Mouse (Mus musculus) liver, embryonic 14 days (tissue): Measurements from ENCODE around the gene Cfap43. TPM values are rescaled to one million over a fixed set of nuclear protein-coding genes. Genes with fewer than 3 reads are reported as not detected.

Source experiments
- polyA plus RNA-seq: library from polyadenylated mRNA; depleted of rRNA; stranded (reverse); fragments of >200 nt; gene quantifications from 2 replicates; pipeline ENCODE4 v1.2.3, GENCODE M21; 2012; rRNA removed

Cfap43 gene
- 0.02 TPM in 1 of 2 replicates, not detected in the other for polyA plus RNA-seq

DNA sequence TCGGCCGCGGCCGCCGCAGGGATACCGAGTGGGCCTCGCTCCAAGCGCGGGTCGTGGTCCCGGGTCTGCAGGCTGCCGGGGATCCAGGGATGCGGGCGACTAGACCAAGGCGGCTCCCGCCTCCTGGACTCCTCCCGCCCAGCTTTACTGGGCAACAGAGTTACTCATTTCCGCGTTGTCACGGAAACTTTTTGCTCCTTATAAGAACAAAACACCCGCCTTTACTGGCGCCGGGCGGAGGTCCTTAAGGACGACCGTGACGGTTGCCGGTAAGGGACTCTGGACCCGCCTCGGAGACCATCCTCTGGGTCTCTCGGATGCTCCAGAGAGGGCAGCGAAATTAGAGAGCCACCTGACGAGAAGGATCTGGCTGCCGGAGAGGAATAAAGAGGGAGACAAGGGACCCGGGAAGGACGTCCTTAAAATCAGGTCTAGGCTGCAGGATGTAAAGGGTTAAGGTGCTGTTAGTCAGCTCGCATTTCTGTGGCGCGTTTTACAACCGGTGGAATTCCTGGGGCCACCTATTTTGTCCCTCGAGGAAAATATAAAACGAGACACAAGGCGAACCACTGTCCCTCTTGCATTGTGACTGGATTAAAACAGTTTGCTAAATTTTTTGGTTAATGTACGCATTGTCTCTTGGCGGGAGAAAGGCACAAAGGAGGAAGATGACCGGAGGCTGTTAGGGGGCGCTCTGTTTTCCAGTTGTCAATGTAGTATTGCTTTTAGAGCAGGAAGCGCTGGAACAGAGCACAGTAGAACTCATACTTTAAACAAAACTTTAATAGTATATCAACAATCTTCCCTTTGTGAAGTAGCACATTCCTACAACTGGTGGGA is at the start of gene Cfap43, which contains the start of gene Itprip:
Gene Cfap43, minus strand, starts transcription at position 162 of the 840 bp plus-strand sequence.
Gene Itprip, minus strand, starts transcription at position 174 of the 840 bp plus-strand sequence.

DNA sequence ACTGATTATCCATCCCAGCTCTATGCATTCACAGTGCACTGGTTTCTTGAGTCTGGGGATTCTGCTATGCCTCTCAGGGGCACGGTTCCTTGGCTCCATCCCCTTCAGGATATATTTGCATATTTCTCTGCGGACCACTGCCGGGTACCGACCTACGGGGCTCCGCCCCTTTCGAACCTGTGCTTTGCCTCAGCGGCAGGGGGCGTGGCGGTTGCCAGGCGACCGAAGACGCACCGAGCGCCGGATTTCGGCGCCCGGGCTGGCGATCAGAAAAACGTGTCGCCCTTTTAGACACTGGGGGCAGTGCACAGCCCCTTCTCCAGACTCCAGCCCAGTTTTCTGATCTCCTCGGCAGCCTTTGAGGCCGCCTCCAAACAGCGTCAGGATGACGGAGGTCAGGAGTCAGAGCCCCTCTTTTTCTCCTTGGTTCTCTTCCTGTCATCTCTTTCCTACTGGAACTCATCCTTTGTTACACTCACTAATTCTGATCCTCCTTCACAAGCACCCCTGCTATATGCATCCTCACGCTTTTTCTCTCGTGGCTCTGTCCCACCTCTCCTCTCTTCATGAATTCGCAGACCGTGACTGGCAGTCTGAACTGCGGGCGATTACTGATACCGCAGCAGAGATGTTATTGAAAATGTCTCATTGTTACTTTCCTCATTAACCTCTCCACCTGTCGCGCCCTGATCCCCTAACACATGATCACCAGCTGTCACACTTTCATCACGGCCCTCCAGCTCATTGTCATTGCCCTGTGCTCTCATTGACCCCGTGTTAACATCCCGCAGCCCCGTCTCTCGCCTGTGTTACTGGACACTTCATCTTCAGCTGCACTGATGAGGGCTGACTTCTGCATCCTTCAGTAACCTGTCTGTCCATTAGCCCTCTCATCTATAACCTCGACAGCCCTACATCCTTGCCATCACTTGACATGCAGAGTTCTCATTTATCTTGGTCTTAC is 18.6 kb upstream of the Cfap43 start, which contains the start of gene Cfap58:
Gene Cfap58, plus strand, starts transcription at position 233 of the 964 bp plus-strand sequence.

DNA sequence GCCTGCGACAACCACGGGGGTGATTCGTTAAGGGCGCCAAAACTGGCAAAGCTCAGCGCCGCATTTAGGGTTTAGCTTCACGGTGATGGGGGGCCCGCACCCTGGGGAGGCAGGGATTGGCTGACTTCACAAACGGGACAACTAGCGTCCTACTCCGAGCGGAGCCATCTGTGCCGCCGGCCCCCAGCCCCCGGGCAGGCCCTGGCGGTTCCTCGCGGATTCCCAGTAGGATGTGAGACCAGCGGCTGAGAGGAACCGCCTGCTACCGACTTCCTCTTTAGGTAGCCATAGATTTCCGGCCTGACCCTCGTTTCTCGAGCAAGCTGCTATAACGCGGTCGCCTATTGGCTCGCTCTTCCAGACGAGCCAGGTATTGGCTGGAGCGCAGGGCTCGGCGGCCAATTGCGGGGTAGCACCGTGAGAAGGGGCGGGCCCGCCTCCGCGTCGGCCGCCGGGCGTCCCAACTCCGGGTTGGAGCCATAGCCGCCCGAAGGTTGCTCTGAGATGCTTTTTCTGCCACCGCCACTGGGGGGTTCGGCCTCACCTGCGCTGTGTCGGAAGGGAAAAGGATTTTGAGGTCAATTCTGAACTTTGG is 53.6 kb downstream of the Cfap43 start, which contains the start of gene Gsto2:
Gene Gsto2, plus strand, starts transcription at position 182 of the 595 bp plus-strand sequence.

GRCm38 (mm10) chr19:47854796-47855783 is 64.0 kb downstream of the Cfap43 start, which contains the start of gene Gsto1:
Gene Gsto1, plus strand, starts transcription at chr19:47854970.

DNA sequence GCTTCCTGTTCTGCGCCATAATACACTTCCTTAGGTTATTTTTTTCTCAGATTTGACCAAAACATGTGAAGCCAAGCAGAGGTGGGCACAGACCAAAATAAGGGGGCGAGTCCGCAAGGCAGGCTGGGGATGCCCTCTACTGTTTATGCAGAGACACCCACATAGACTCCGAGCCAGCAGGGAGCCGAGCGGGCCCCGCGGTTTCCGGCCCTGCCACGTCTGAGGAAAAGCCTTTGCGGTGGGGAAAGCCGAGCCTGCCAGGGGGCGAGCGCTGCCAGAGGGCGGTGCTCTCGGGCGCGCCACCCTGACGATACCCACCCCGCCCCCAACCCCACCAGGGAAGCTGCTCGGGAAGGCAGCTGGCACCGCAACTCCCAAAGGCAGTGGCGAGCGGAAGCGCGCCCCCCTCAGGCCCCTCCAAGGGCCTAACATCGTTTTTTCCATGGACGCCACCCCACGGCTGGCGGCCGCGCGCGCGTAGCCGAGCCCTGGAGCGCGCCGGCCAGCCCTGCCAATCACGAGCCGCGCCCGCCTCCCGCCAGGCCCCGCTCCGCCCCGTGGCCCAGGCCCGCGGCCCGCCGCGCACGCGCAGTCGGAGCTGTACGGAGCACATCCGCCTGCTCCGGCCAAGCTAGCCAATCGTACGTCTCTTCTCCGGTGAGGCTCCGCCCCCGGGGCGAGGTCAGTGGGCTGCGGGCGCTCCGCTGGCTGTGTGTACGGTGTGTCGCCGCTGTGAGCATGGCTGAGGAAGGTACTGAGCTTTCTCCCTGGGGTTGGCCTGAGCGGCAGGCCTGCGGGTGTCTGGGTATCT is 187.8 kb downstream of the Cfap43 start, which contains the start of gene Sfr1:
Gene Sfr1, plus strand, starts transcription at position 612 of the 811 bp plus-strand sequence.

GRCm38 (mm10) chr19:47691994-47692393 is 227.1 kb downstream of the Cfap43 start, which contains the start of gene Col17a1:
Gene Col17a1, minus strand, starts transcription at chr19:47692094.

Other genes starting within 250 kb of the Cfap43 start
- gene Col17a1, start 227.2 kb downstream of the Cfap43 start, polyA plus RNA-seq: 0.08 and 0.15 TPM in 2 replicates
- gene Sfr1, start 187.6 kb downstream of the Cfap43 start, polyA plus RNA-seq: 36.9 and 39.7 TPM in 2 replicates
- 58.3 and 72.4 TPM in 2 replicates for gene Gsto1, start 64.3 kb downstream of the Cfap43 start, polyA plus RNA-seq
- gene Gsto2, start 53.8 kb downstream of the Cfap43 start, polyA plus RNA-seq: 0.12 and 0.17 TPM in 2 replicates
- 1.9 and 2.2 TPM in 2 replicates for gene Itprip, start within 50 bp of the Cfap43 start, polyA plus RNA-seq
- not detected in 2 replicates for gene Cfap58, start 18.4 kb upstream of the Cfap43 start, polyA plus RNA-seq